Mouse (Mus musculus): Measurements from ENCODE around the gene Supt7l. TPM values are rescaled to one million over a fixed set of nuclear protein-coding genes. Genes with fewer than 3 reads are reported as not detected.

Supt7l gene
- polyA plus RNA-seq, 1 experiment: 14.2 TPM

- Histone ChIP-seq H3K4me3 (ENCODE audit: insufficient read depth, low read length) (no peak overlapping the region), H3K27ac (ENCODE audit: insufficient read depth, low read length) (no peak overlapping the region), H3K4me1 (ENCODE audit: control insufficient read depth, insufficient read depth, low read length) (no peaks in the 10 kb centered on the region)
- TF ChIP-seq CTCF (IDR thresholded peaks at IDR 0.05; ENCODE audit: extremely low read depth, insufficient read depth, low read length): no peak
- TF ChIP-seq POLR2A (IDR thresholded peaks at IDR 0.05; ENCODE audit: extremely low read depth, insufficient read depth, low read length): no peak
These were observed 59.8 kb downstream of the Supt7l start for GRCm38 (mm10) chr5:31467798-31468197.

Other genes starting within 250 kb of the Supt7l start
- 75.1 and 80.4 TPM in 2 replicates for gene Ift172, start 236.7 kb downstream of the Supt7l start, polyA plus RNA-seq (2012; rRNA removed)
- 172 and 184 TPM in 2 replicates for gene Fndc4, start 231.7 kb downstream of the Supt7l start, polyA plus RNA-seq (2012; rRNA removed)
- gene Gckr, start 230.4 kb downstream of the Supt7l start, polyA plus RNA-seq (2012; rRNA removed): 0.53 and 0.98 TPM in 2 replicates
- 41.5 and 47.0 TPM in 2 replicates for gene Zfp512, start 75.4 kb downstream of the Supt7l start, polyA plus RNA-seq (2012; rRNA removed)
- not detected in 2 replicates for gene 4930548H24Rik, start 42.1 kb downstream of the Supt7l start, polyA plus RNA-seq (2012; rRNA removed)
- 21.1 and 22.2 TPM in 2 replicates for gene Gpn1, start 33.1 kb downstream of the Supt7l start, polyA plus RNA-seq (2012; rRNA removed)
- gene Slc4a1ap, start 812 bp downstream of the Supt7l start, polyA plus RNA-seq (2012; rRNA removed): 26.0 and 26.9 TPM in 2 replicates
- 108 and 111 TPM in 2 replicates for gene Mrpl33, start 69.1 kb upstream of the Supt7l start, polyA plus RNA-seq (2012; rRNA removed)
- 3.2 and 4.2 TPM in 2 replicates for gene Rbks, start 169.8 kb upstream of the Supt7l start, polyA plus RNA-seq (2012; rRNA removed)
- 49.1 and 52.8 TPM in 2 replicates for gene Babam2, start 169.9 kb upstream of the Supt7l start, polyA plus RNA-seq (2012; rRNA removed)

Measured in cortical plate, adult 2 months (tissue).